Mouse (Mus musculus): ENCODE results near the gene Zcrb1. TPM values are rescaled to one million over a fixed set of nuclear protein-coding genes. Genes with fewer than 3 reads are reported as not detected.

Gene Zcrb1
- polyA plus RNA-seq, 1 experiment from 2014 or later: 115 TPM

- ATAC-seq (replicated peaks; ENCODE audit: low FRiP score, low TSS enrichment, low read depth) (no peak), DNase-seq (ENCODE audit: low spot score) (no peak)
- Histone ChIP-seq H3K9ac (ENCODE audit: low read length) (no peak overlapping the region), H3K4me2 (ENCODE audit: low read length) (no peak overlapping the region), H3K4me1 (replicated peaks; ENCODE audit: control insufficient read depth, insufficient read depth, low read length) (peaks cover 6% of the 10 kb centered on the region; the same call in 1 of the 2 replicates), H3K9me3 (ENCODE audit: control insufficient read depth, low read length) (no peaks in the 10 kb centered on the region), H3K27ac (ENCODE audit: low read depth) (no peak overlapping the region), H3K4me3 (ENCODE audit: low read depth, low read length) (no peak overlapping the region), H3K36me3 (ENCODE audit: control insufficient read depth, insufficient read depth, low read length) (no peaks in the 10 kb centered on the region), H3K27me3 (replicated peaks; ENCODE audit: control insufficient read depth, insufficient read depth, low read length) (no peaks in the 10 kb centered on the region)
- WGBS: 84% methylated on average over 10 of the region's 10 CpGs
Measured at GRCm38 (mm10) chr15:93340630-93341379, 57.3 kb downstream of the Zcrb1 start.

- Histone ChIP-seq H3K9me3 (ENCODE audit: control insufficient read depth, low read length) (no peaks in the 10 kb centered on the region), H3K36me3 (ENCODE audit: control insufficient read depth, insufficient read depth, low read length) (peaks cover 6% of the 10 kb centered on the region), H3K4me2 (ENCODE audit: low read length) (peak within 1 kb of the TSS; percentile 82), H3K4me1 (replicated peaks; ENCODE audit: control insufficient read depth, insufficient read depth, low read length) (peaks cover 6% of the 10 kb centered on the region; the same call in 1 of the 2 replicates), H3K9ac (ENCODE audit: low read length) (peak within 1 kb of the TSS; percentile 89), H3K4me3 (ENCODE audit: low read depth, low read length) (peak within 1 kb of the TSS; percentile 84), H3K27ac (ENCODE audit: low read depth) (peak within 1 kb of the TSS; percentile 89), H3K27me3 (replicated peaks; ENCODE audit: control insufficient read depth, insufficient read depth, low read length) (no peaks in the 10 kb centered on the region)
- peak; percentile 88 for DNase-seq (ENCODE audit: low spot score)
- WGBS: under 1% methylated on average over 70 of the region's 73 CpGs
- ATAC-seq (replicated peaks; ENCODE audit: low FRiP score, low TSS enrichment, low read depth): peak; percentile 94
Measured at GRCm38 (mm10) chr15:93336925-93337761, 61.0 kb downstream of the Zcrb1 start, which contains the start of gene Yaf2. Yaf2 (minus strand) TSS chr15:93336935.

GRCm38 (mm10) chr15:93336658-93336924, 61.5 kb downstream of the Zcrb1 start:
- peak; percentile 40 for ATAC-seq (replicated peaks; ENCODE audit: low FRiP score, low TSS enrichment, low read depth)
- peak overlapping the region; percentile 89 for H3K27ac ChIP-seq (ENCODE audit: low read depth)
- H3K4me3 ChIP-seq (ENCODE audit: low read depth, low read length): peak overlapping the region; percentile 84
- DNase-seq (ENCODE audit: low spot score): no peak
- peaks cover 6% of the 10 kb centered on the region; the same call in 1 of the 2 replicates for H3K4me1 ChIP-seq (replicated peaks; ENCODE audit: control insufficient read depth, insufficient read depth, low read length)
- H3K27me3 ChIP-seq (replicated peaks; ENCODE audit: control insufficient read depth, insufficient read depth, low read length): no peaks in the 10 kb centered on the region
- no peaks in the 10 kb centered on the region for H3K9me3 ChIP-seq (ENCODE audit: control insufficient read depth, low read length)
- peak overlapping the region; percentile 82 for H3K4me2 ChIP-seq (ENCODE audit: low read length)
- peak overlapping the region; percentile 89 for H3K9ac ChIP-seq (ENCODE audit: low read length)
- peaks cover 6% of the 10 kb centered on the region for H3K36me3 ChIP-seq (ENCODE audit: control insufficient read depth, insufficient read depth, low read length)
- WGBS: 0% methylated on average over 3 of the region's 52 CpGs

Other genes starting within 250 kb of the Zcrb1 start
- gene Gxylt1, start 123.2 kb downstream of the Zcrb1 start, polyA plus RNA-seq (2014; fragmentation: Nextera tagmentation; extraction: Ambion mirVana): 14.2 and 14.5 TPM in 2 replicates
- 70.8 and 75.0 TPM in 2 replicates for gene Yaf2, start 61.4 kb downstream of the Zcrb1 start, polyA plus RNA-seq (2014; fragmentation: Nextera tagmentation; extraction: Ambion mirVana)
- 28.4 and 33.0 TPM in 2 replicates for gene Pphln1, start within 50 bp of the Zcrb1 start, polyA plus RNA-seq (2014; fragmentation: Nextera tagmentation; extraction: Ambion mirVana)
- 31.0 and 33.4 TPM in 2 replicates for gene Prickle1, start 197.6 kb upstream of the Zcrb1 start, polyA plus RNA-seq (2014; fragmentation: Nextera tagmentation; extraction: Ambion mirVana)